Mouse (Mus musculus) cerebellum, adult 11-12 months (tissue): ENCODE results near the gene Serp2.

ENCODE experiments used
- DNase-seq: peaks from one replicate; pipeline ENCODE4 v3.0.0; 2022

The Serp2 gene

DNA sequence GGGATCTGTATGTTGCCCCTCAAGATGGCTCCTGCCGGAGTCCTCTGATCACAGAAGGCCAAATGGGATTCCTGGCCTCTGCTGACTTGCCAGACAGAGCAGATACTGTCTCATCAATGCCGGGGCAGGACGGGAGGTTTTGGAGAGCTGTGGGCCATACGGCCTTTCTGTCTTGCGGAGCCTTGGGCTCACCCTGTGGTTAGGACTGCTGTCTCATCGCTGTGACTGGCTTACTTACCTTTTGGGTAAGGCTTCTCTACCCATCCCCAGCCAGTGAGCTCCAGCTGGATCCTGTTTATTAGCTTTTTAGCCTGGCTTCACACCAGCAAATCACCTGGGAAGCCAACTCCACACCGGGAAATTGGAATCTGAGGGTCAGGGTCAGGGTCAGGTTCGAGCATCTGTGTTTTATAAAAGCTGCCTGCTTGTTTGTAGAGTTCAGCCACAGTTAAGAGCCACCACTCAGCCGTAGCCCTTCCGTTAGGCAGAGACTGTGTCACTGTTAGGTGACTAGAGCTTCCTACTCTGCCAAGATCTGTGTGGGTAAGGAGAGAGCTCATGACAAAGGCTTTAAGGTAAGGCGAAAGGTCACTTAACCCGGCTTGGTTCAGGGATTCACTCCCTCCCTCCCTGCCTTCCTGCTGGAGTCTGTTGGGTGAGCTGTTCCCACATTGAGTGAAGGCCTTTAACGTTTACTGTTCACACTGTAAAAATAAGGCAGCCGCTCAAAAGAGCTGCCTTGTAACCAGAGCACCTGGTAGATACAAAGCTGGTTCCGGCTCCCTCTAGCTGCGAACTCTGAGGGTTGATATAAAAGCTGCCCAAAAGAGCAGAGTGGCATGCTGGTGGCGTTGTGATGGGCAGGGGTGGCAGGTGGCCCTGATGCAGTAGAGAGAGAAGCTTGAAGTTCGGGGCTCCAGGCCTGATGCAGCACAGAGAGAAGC lies 68.3 kb downstream of the Serp2 start:
- DNase-seq, result no peak

DNA sequence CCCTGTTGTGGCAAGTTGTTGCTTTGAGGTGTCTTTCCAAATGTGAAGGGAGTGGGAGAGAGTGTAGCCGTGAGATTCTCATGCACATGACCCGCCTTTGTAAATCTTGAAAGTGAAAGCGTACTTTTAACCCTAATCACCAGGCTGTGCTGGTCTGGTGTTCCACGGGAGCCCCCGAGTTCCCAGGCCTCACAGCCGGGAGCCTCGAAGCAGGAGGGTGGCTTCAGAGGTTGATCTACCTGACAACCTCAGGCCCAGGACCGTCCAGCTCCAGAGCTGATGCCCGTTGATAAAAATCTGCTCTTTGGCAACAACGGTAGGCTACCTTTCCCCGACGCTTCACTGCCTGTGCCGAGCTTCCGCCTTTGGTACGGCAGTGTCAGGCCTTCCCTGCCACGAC lies 69.1 kb downstream of the Serp2 start:
- no peak for DNase-seq

DNA sequence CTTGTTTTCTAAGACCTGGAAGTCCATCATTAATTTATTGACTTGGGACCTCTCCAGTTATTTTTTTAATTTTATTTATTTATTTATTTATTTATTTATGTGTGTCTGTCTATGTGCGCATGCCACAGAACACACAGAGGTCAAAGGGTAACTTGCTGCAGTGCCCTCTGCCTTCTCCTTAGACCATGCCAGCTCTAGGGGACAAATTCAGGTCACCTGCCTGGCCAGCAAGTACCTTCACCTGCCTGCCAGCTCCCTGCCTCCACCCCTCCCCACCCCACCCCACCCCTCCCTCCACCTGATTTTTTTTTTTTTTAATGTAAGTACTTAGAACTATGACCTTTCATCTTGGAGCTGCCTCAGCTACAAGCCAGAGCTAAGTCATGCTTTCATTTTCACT lies 73.0 kb downstream of the Serp2 start:
- no peak for DNase-seq
